Mouse (Mus musculus): ENCODE measurements around the gene 4930426L09Rik.
A peak's percentile ranks its signal among the peaks of the same experiment; 100 is the strongest.
"Not testable (repeated sequence)": the region's sequence is repeated elsewhere in the genome, so short reads cannot be mapped to it uniquely, and the experiment has no call there.

The 4930426L09Rik gene

GRCm38 (mm10) chr2:18971564-18971963, 26.6 kb upstream of the 4930426L09Rik start:
- DNase-seq, result no peak

- DNase-seq, result no peak
These were observed 23.1 kb upstream of the 4930426L09Rik start for GRCm38 (mm10) chr2:18974882-18975645.

GRCm38 (mm10) chr2:18976175-18976574, 22.0 kb upstream of the 4930426L09Rik start:
- DNase-seq, result no peak

- DNase-seq, result no peak
These were observed 20.8 kb upstream of the 4930426L09Rik start for GRCm38 (mm10) chr2:18977201-18977805.

GRCm38 (mm10) chr2:18979046-18979445, 19.1 kb upstream of the 4930426L09Rik start:
- no peak for DNase-seq

- DNase-seq, result no peak
These were observed 18.5 kb upstream of the 4930426L09Rik start for GRCm38 (mm10) chr2:18979675-18980074.

GRCm38 (mm10) chr2:18982581-18982980, 15.6 kb upstream of the 4930426L09Rik start:
- no peak for DNase-seq

- no peak for DNase-seq
These were observed 14.6 kb upstream of the 4930426L09Rik start for GRCm38 (mm10) chr2:18983546-18983945.

GRCm38 (mm10) chr2:18984095-18984847, 13.9 kb upstream of the 4930426L09Rik start:
- no peak for DNase-seq

GRCm38 (mm10) chr2:18985506-18985905, 12.6 kb upstream of the 4930426L09Rik start:
- DNase-seq, result no peak

GRCm38 (mm10) chr2:18988885-18989284, 9.3 kb upstream of the 4930426L09Rik start:
- DNase-seq, result no peak

- no peak for DNase-seq
These were observed 5.3 kb upstream of the 4930426L09Rik start for GRCm38 (mm10) chr2:18992512-18993510.

GRCm38 (mm10) chr2:18996451-18997211, 1.5 kb upstream of the 4930426L09Rik start:
- DNase-seq, result peak; percentile 24

- DNase-seq, result peak; percentile 69
These were observed 664 bp upstream of the 4930426L09Rik start for GRCm38 (mm10) chr2:18997387-18997971.

- DNase-seq, result no peak
These were observed 1.3 kb downstream of the 4930426L09Rik start for GRCm38 (mm10) chr2:18999395-18999794.

GRCm38 (mm10) chr2:19004801-19005200, 6.7 kb downstream of the 4930426L09Rik start:
- DNase-seq, result peak; percentile 10

- DNase-seq, result no peak
These were observed 8.0 kb downstream of the 4930426L09Rik start for GRCm38 (mm10) chr2:19006124-19006523.

GRCm38 (mm10) chr2:19007580-19007979, 9.4 kb downstream of the 4930426L09Rik start:
- DNase-seq, result no peak

- DNase-seq, result not testable (repeated sequence)
These were observed 12.4 kb downstream of the 4930426L09Rik start for GRCm38 (mm10) chr2:19010541-19010940.

- no peak for DNase-seq
These were observed 13.3 kb downstream of the 4930426L09Rik start for GRCm38 (mm10) chr2:19011443-19011842.

GRCm38 (mm10) chr2:19016348-19016747, 18.2 kb downstream of the 4930426L09Rik start:
- no peak for DNase-seq
